Mouse (Mus musculus): ENCODE data around the gene Sema3b. TPM values are rescaled to one million over a fixed set of nuclear protein-coding genes. Genes with fewer than 3 reads are reported as not detected.

Sema3b gene
- polyA plus RNA-seq, 1 experiment, result 3.9 TPM

- H3K4me3 ChIP-seq (replicated peaks; ENCODE audit: insufficient read depth, low read depth, low read length), result no peak overlapping the region
- H3K27ac ChIP-seq (ENCODE audit: insufficient read depth, low read length), result no peak overlapping the region
- no peak for TF ChIP-seq POLR2A (IDR thresholded peaks at IDR 0.05; ENCODE audit: borderline replicate concordance, insufficient read depth, low read length)
- no peak for TF ChIP-seq CTCF (IDR thresholded peaks at IDR 0.05; ENCODE audit: borderline replicate concordance, insufficient read depth, low read depth, low read length)
- 67% methylated on average over 25 of the region's 25 CpGs for WGBS
- DNase-seq, result no peak
- H3K4me1 ChIP-seq (ENCODE audit: control insufficient read depth, insufficient read depth, low read length), result peaks cover 30% of the 10 kb centered on the region
- no peaks in the 10 kb centered on the region for H3K27me3 ChIP-seq (ENCODE audit: control insufficient read depth, insufficient read depth, low read length)
Observed at GRCm38 (mm10) chr9:107590058-107590772, 18.8 kb downstream of the Sema3b start.

DNA sequence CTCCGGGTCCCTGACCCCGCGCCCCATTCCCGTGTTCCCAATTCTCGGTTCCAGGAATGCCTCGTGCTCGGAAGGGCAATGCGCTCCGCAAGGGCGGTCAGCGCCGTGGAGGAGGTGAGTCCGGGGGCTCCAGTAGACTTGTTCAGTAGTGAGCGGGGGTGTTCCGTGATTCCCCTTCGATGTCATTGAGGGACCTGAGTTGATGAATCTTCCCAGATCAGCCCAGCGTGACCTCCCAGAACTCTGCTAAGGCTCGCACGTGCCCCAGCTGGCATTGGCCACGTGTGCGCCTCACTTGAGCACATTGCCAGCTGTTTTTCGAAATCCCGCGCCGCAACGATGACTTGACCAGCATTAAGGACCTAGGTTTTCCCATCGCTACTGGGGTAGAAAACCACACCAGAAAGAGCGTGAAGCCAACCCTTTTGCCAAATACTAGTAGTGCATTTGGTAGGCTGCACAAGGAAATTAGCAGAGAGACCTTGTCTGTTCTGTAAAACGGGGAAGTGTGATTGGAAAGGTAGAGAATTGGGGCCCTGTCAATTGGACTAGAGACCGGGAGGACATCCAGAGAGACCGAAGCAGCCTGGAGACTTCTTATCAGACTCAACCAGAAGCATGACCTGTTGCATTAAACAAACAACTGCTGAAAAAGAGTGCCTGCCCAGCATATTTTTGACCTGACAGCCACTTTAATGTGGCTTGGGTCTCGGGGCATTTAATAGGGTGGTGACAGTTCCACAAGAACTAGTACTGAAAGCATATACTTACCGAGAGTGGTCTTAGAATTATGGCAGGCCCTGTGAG lies 21.0 kb downstream of the Sema3b start:
- TF ChIP-seq POLR2A (IDR thresholded peaks at IDR 0.05; ENCODE audit: borderline replicate concordance, insufficient read depth, low read length) (no peak; the same call in 1 of the 2 replicates), CTCF (IDR thresholded peaks at IDR 0.05; ENCODE audit: borderline replicate concordance, insufficient read depth, low read depth, low read length) (no peak)
- no peak for DNase-seq
- Histone ChIP-seq H3K27ac (ENCODE audit: insufficient read depth, low read length) (no peak overlapping the region), H3K4me3 (replicated peaks; ENCODE audit: insufficient read depth, low read depth, low read length) (peak overlapping the region; percentile 81), H3K4me1 (ENCODE audit: control insufficient read depth, insufficient read depth, low read length) (peaks cover 18% of the 10 kb centered on the region), H3K27me3 (ENCODE audit: control insufficient read depth, insufficient read depth, low read length) (no peaks in the 10 kb centered on the region)
- WGBS, result 3% methylated on average over 33 of the region's 33 CpGs

DNA sequence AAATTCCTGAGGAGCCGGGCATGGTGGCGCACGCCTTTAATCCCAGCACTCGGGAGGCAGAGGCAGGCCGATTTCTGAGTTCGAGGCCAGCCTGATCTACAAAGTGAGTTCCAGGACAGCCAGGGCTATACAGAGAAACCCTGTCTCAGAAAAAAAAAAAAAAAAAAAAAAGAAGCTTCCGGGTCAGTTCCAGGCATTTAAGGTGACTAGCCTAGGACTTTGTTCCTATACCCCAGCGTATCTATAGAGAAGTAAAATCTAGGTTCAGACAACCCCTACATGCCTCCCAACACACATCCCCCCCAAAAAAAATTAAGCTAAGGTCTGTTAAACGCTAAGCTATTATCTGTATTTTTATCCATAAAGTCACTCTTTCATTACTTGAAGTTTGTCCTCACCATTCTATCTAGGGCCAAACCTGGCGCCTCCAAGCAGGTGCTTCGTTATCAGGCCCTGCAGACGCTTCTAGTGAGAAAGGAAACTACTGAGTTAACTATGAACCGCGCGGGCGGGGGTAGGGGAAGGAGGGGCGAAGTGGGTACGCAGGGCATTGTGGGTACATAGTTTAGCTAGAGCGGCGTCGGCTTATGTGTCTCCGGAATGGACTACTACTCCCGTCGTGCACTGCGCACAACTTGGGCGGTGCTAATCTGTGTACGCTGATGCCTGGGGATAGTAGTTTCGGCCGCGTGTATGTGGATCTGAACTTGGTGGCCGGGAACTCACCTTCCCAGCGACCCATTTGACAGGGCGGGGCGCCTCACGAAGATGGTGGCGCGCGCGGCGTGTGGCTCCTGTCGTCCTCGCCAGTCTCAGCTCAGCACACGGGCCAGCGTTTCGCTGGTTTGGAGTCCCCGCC lies 21.8 kb downstream of the Sema3b start, which contains the start of gene Ifrd2:
Gene Ifrd2, plus strand, starts transcription at position 669 of the 859 bp plus-strand sequence.
- H3K27ac ChIP-seq (ENCODE audit: insufficient read depth, low read length), result no peak within 1 kb of the TSS
- 11% methylated on average over 46 of the region's 46 CpGs for WGBS
- H3K4me3 ChIP-seq (replicated peaks; ENCODE audit: insufficient read depth, low read depth, low read length), result peak within 1 kb of the TSS; percentile 81
- peak; percentile 96 to 99 for DNase-seq
- no peaks in the 10 kb centered on the region for H3K27me3 ChIP-seq (ENCODE audit: control insufficient read depth, insufficient read depth, low read length)
- H3K4me1 ChIP-seq (ENCODE audit: control insufficient read depth, insufficient read depth, low read length), result peaks cover 9% of the 10 kb centered on the region
- TF ChIP-seq POLR2A (IDR thresholded peaks at IDR 0.05; ENCODE audit: borderline replicate concordance, insufficient read depth, low read length) (peak; percentile 49), CTCF (IDR thresholded peaks at IDR 0.05; ENCODE audit: borderline replicate concordance, insufficient read depth, low read depth, low read length) (no peak)

DNA sequence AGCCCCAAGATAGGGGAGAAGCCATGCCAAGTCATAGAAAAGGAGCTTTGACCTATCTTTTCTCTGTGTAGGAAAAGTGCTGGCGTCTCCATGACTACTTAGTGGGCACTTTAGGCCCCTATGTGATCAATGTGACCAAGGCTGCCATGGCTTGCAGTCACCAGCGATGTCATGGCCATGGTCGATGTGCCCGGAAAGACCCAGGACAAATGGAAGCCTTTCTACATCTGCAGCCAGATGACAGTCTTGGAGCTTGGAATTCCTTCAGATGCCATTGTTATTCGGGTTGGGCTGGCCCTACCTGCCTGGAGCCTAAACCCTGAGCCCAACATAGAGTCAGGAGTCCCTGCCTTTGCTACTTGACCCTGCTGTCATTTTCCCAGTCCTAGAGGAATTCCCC lies 22.5 kb downstream of the Sema3b start:
- WGBS, result 91% methylated on average over 5 of the region's 5 CpGs
- Histone ChIP-seq H3K27ac (ENCODE audit: insufficient read depth, low read length) (no peak overlapping the region), H3K4me3 (replicated peaks; ENCODE audit: insufficient read depth, low read depth, low read length) (no peak overlapping the region), H3K27me3 (ENCODE audit: control insufficient read depth, insufficient read depth, low read length) (no peaks in the 10 kb centered on the region), H3K4me1 (ENCODE audit: control insufficient read depth, insufficient read depth, low read length) (0 out of 2 replicates have a peak, but pooled peaks cover 5% of the 10 kb centered on the region)
- TF ChIP-seq POLR2A (IDR thresholded peaks at IDR 0.05; ENCODE audit: borderline replicate concordance, insufficient read depth, low read length) (no peak), CTCF (IDR thresholded peaks at IDR 0.05; ENCODE audit: borderline replicate concordance, insufficient read depth, low read depth, low read length) (no peak)
- no peak for DNase-seq

DNA sequence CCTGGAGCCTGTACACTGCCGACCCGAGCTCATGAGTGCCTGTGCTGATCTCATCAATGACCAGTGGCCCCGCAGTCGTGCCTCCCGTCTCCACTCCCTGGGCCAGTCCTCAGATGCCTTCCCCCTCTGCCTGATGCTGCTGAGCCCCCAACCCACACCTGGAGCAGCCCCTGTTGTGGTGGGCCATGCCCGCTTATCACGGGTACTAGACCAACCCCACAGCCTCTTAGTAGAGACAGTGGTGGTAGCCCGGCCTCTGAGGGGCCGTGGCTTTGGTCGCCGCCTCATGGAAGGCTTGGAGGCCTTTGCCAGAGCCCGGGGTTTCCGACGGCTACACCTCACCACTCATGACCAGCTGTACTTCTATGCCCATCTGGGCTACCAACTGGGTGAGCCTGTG lies 25.9 kb downstream of the Sema3b start:
- DNase-seq, result no peak
- no peak overlapping the region for H3K27ac ChIP-seq (ENCODE audit: insufficient read depth, low read length)
- 87% methylated on average over 14 of the region's 14 CpGs for WGBS
- H3K4me3 ChIP-seq (replicated peaks; ENCODE audit: insufficient read depth, low read depth, low read length), result no peak overlapping the region
- H3K4me1 ChIP-seq (ENCODE audit: control insufficient read depth, insufficient read depth, low read length), result peaks cover 13% of the 10 kb centered on the region
- TF ChIP-seq CTCF (IDR thresholded peaks at IDR 0.05; ENCODE audit: borderline replicate concordance, insufficient read depth, low read depth, low read length) (no peak), POLR2A (IDR thresholded peaks at IDR 0.05; ENCODE audit: borderline replicate concordance, insufficient read depth, low read length) (no peak)
- no peaks in the 10 kb centered on the region for H3K27me3 ChIP-seq (ENCODE audit: control insufficient read depth, insufficient read depth, low read length)

DNA sequence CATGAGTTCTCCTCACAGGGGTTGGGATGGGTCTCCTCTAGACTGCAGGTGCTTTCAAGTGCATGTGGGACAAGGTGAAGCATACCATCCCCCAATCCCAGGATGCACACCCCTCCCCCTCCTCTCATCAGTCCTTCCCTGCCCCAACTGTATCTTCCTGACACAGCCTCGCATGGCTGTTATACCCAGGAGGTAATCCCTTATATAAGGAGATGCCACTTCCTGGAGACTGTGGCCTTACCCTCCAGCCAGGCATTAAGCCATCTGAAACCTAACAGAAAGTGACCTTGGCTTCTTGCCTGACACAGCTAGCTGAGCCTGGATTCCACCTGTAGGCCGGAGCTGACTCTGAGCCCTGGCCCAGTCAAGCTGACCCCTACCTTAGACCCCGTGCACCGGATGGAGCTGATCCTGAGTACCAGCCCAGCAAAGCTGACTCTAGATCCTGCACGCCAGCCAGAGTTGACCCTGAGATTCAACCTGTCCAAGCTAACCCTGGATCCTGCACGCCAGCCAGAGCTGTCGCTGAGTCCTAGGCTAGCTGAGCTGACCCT lies 26.4 kb downstream of the Sema3b start:
- WGBS, result 88% methylated on average over 7 of the region's 7 CpGs
- no peak for DNase-seq
- no peak overlapping the region for H3K27ac ChIP-seq (ENCODE audit: insufficient read depth, low read length)
- TF ChIP-seq CTCF (IDR thresholded peaks at IDR 0.05; ENCODE audit: borderline replicate concordance, insufficient read depth, low read depth, low read length) (no peak), POLR2A (IDR thresholded peaks at IDR 0.05; ENCODE audit: borderline replicate concordance, insufficient read depth, low read length) (no peak)
- H3K4me3 ChIP-seq (replicated peaks; ENCODE audit: insufficient read depth, low read depth, low read length), result no peak overlapping the region
- H3K4me1 ChIP-seq (ENCODE audit: control insufficient read depth, insufficient read depth, low read length), result peaks cover 13% of the 10 kb centered on the region
- no peaks in the 10 kb centered on the region for H3K27me3 ChIP-seq (ENCODE audit: control insufficient read depth, insufficient read depth, low read length)

DNA sequence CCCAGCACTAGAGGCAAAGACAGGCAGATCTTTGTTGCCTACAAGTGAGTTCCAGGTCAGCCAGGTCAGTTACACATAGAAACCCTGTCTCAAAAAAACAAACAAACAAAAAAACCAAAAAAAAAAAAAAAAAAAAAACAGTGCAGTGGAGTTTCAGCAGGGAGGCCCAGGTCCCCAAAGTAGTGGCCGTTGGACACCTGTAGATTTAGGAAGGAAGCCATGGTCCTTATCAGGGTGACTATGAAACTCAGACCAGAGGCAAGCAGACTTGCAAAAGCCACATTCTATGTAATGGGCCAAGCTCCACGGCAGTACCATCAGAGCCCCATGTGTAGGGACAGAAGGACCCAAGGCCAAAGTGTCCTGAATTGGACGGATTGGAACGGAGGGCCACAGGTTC lies 27.4 kb downstream of the Sema3b start:
- DNase-seq, result no peak
- Histone ChIP-seq H3K27me3 (ENCODE audit: control insufficient read depth, insufficient read depth, low read length) (no peaks in the 10 kb centered on the region), H3K4me3 (replicated peaks; ENCODE audit: insufficient read depth, low read depth, low read length) (no peak overlapping the region), H3K27ac (ENCODE audit: insufficient read depth, low read length) (no peak overlapping the region; the same call in 1 of the 2 replicates), H3K4me1 (ENCODE audit: control insufficient read depth, insufficient read depth, low read length) (peaks cover 17% of the 10 kb centered on the region)
- TF ChIP-seq POLR2A (IDR thresholded peaks at IDR 0.05; ENCODE audit: borderline replicate concordance, insufficient read depth, low read length), result no peak
- TF ChIP-seq CTCF (IDR thresholded peaks at IDR 0.05; ENCODE audit: borderline replicate concordance, insufficient read depth, low read depth, low read length), result no peak
- 72% methylated on average over 4 of the region's 4 CpGs for WGBS
